Mouse (Mus musculus): ENCODE data around the gene Dclk1. TPM values are rescaled to one million over a fixed set of nuclear protein-coding genes. Genes with fewer than 3 reads are reported as not detected.
A peak's percentile ranks its signal among the peaks of the same experiment; 100 is the strongest.
"Not testable (repeated sequence)": the region's sequence is repeated elsewhere in the genome, so short reads cannot be mapped to it uniquely, and the experiment has no call there.

The Dclk1 gene
- polyA plus RNA-seq (2014; fragmentation: Nextera tagmentation; extraction: Ambion mirVana), result 5.0 and 9.5 TPM in 2 replicates

DNA sequence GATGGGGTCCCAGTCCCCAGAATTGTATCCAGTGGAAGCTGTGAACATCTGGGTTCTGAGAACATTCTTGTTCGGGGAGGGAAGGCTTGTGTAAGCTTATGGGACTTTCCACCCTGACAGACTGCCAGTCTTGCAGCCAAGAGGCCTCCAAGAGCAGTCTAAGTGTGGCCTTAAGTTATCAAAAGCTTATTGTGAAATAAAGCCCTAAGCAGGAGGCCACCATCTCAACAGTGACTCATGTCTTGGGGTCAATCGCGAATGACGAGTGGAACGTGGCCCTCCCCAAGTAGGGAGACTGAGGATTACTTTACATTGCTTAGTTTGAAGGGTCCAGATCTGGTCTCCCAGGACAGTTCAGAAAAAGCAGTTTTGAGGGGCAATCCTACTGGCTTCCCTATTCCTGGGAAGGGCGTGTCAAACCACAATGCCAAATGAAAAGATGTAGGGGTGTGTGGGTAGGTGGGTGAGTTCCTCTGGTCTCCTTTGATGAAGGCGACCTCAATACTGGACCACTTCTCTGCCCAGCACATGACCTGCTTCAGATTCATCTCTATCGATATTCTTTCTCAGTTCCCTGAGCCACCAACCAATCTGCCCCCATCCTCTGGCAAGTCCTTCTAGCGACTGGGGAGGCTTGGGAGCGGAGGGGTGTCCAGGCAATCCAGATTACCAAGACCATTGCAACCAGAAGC is at the start of gene Dclk1:
Gene Dclk1, plus strand, starts transcription at position 635 of the 692 bp plus-strand sequence.
- WGBS, result 28% methylated on average over 10 of the region's 10 CpGs
- H3K36me3 ChIP-seq (ENCODE audit: control insufficient read depth, insufficient read depth, low read length), result no peaks in the 10 kb centered on the region
- peak within 1 kb of the TSS; percentile 98 for H3K4me2 ChIP-seq (ENCODE audit: low read length)
- no peaks in the 10 kb centered on the region for H3K9me3 ChIP-seq (ENCODE audit: control insufficient read depth, low read length)
- H3K4me3 ChIP-seq (ENCODE audit: control insufficient read depth in 1 of 2, insufficient read depth in 1 of 2, low read depth in 1 of 2, low read length in 2 of 2), result peak within 1 kb of the TSS; percentile 57 to 68
- 0 out of 4 replicates have a peak within 1 kb of the TSS, but pooled peaks of 1 of the 2 experiments have one; percentile 19 for H3K27ac ChIP-seq (replicated peaks in 1 of 2; ENCODE audit: control insufficient read depth in 1 of 2, insufficient read depth in 1 of 2, low read depth in 2 of 2, low read length in 2 of 2)
- H3K4me1 ChIP-seq (ENCODE audit: control insufficient read depth in 2 of 2, insufficient read depth in 2 of 2, low read length in 2 of 2), result peaks cover 6 to 10% of the 10 kb centered on the region in 2 experiments; a peak in 3 of 4 replicates
- H3K27me3 ChIP-seq (ENCODE audit: control insufficient read depth, insufficient read depth, low read length), result peaks cover 4% of the 10 kb centered on the region; the same call in 1 of the 2 replicates
- peak within 1 kb of the TSS; percentile 70 for H3K9ac ChIP-seq (ENCODE audit: low read length)
- no peak for ATAC-seq (ENCODE audit: insufficient number of reproducible peaks, insufficient read depth, low FRiP score, low read depth)

DNA sequence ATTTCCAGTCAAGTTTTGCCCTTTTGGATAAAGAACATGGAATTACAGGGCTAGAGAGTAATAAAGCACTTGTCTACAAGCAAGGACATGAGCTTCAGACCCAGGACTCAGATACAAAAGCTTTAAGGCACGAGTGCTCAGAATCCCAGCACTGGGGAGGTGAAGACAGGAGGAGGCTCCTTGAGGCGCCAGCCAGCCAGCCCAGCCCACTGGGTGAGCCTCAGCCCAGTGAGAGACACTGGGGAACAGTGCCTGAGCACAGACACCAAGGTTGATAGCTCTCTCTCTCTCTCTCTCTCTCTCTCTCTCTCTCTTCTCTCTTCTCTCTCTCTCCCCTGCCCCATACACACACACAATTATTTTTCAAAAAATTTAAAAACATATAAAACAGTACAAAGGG is 48.8 kb upstream of the Dclk1 start:
- Histone ChIP-seq H3K4me1 (ENCODE audit: control insufficient read depth in 2 of 2, insufficient read depth in 2 of 2, low read length in 2 of 2) (no peaks in the 10 kb centered on the region), H3K4me2 (ENCODE audit: low read length) (no peak overlapping the region), H3K4me3 (ENCODE audit: control insufficient read depth in 1 of 2, insufficient read depth in 1 of 2, low read depth in 1 of 2, low read length in 2 of 2) (no peak overlapping the region), H3K9ac (ENCODE audit: low read length) (no peak overlapping the region), H3K27me3 (ENCODE audit: control insufficient read depth, insufficient read depth, low read length) (no peaks in the 10 kb centered on the region), H3K9me3 (ENCODE audit: control insufficient read depth, low read length) (no peaks in the 10 kb centered on the region), H3K27ac (replicated peaks in 1 of 2; ENCODE audit: control insufficient read depth in 1 of 2, insufficient read depth in 1 of 2, low read depth in 2 of 2, low read length in 2 of 2) (no peak overlapping the region), H3K36me3 (ENCODE audit: control insufficient read depth, insufficient read depth, low read length) (no peaks in the 10 kb centered on the region)
- no peak for ATAC-seq (ENCODE audit: insufficient number of reproducible peaks, insufficient read depth, low FRiP score, low read depth)
- 38% methylated on average over 2 of the region's 2 CpGs for WGBS

DNA sequence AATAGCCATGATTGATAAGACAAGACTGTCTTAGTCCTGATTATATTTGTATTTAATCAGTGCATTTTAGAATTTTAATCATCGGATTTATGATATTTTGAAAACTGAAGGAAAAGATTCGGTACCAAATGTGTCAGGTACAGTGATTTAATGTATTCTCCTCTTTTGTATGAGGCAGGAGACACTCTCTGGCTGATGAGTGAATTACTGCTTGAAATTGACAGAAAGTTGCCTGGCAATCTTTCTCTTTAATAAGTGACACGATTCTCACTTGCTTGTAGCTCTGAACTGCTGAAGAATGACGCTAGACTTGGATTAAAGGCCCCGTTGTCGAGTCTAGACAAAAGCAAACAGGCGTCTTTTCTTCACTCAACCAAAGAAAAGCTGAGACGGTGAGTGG is 47.4 kb upstream of the Dclk1 start:
- H3K4me3 ChIP-seq (ENCODE audit: control insufficient read depth in 1 of 2, insufficient read depth in 1 of 2, low read depth in 1 of 2, low read length in 2 of 2), result no peak overlapping the region
- WGBS, result 81% methylated on average over 8 of the region's 8 CpGs
- ATAC-seq (ENCODE audit: insufficient number of reproducible peaks, insufficient read depth, low FRiP score, low read depth), result no peak

DNA sequence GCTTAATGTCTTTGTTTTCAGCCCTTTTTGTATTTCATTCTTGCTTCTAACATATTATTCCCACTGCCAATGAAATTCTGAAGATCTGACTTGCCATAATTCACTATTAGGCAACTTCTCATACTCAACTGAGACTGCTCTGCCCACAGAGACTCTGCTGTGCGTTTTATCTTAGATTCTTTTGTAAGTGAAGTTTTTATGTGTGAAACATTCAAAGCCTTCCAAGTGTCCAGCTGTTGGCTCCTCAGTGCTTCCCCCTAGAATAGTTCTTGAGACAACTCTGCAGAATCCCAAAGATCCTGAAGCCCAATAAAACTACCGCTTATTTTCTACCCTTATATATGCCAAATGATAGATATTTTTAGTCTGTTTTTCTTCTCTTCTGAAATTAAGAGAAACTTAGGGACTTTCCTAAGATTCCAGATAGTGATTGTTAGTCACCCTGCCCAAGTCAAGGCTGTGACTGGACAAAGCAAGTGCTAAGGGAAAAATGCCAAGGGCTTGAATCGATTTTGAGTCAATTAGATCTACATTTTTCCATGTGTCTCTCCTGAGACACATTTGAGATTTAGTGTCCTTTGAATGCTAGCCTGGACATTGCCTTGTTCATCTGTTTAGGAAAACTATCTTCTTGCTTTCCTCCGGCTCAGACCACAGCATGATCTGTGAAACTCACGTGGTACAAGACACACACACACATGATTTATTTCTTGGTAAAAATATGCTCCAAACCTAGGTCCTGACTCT is 46.4 kb upstream of the Dclk1 start:
- Histone ChIP-seq H3K4me3 (ENCODE audit: control insufficient read depth in 1 of 2, insufficient read depth in 1 of 2, low read depth in 1 of 2, low read length in 2 of 2) (no peak overlapping the region), H3K9ac (ENCODE audit: low read length) (no peak overlapping the region), H3K4me2 (ENCODE audit: low read length) (no peak overlapping the region), H3K9me3 (ENCODE audit: control insufficient read depth, low read length) (no peaks in the 10 kb centered on the region), H3K36me3 (ENCODE audit: control insufficient read depth, insufficient read depth, low read length) (no peaks in the 10 kb centered on the region), H3K4me1 (ENCODE audit: control insufficient read depth in 2 of 2, insufficient read depth in 2 of 2, low read length in 2 of 2) (no peaks in the 10 kb centered on the region), H3K27me3 (ENCODE audit: control insufficient read depth, insufficient read depth, low read length) (no peaks in the 10 kb centered on the region), H3K27ac (replicated peaks in 1 of 2; ENCODE audit: control insufficient read depth in 1 of 2, insufficient read depth in 1 of 2, low read depth in 2 of 2, low read length in 2 of 2) (no peak overlapping the region)
- WGBS, result 75% methylated on average over 5 of the region's 5 CpGs
- no peak for ATAC-seq (ENCODE audit: insufficient number of reproducible peaks, insufficient read depth, low FRiP score, low read depth)

More for the DNA sequence above, 47.4 kb upstream of the Dclk1 start:
- Histone ChIP-seq H3K27me3 (ENCODE audit: control insufficient read depth, insufficient read depth, low read length) (no peaks in the 10 kb centered on the region), H3K36me3 (ENCODE audit: control insufficient read depth, insufficient read depth, low read length) (no peaks in the 10 kb centered on the region), H3K9me3 (ENCODE audit: control insufficient read depth, low read length) (no peaks in the 10 kb centered on the region), H3K27ac (replicated peaks in 1 of 2; ENCODE audit: control insufficient read depth in 1 of 2, insufficient read depth in 1 of 2, low read depth in 2 of 2, low read length in 2 of 2) (no peak overlapping the region), H3K4me1 (ENCODE audit: control insufficient read depth in 2 of 2, insufficient read depth in 2 of 2, low read length in 2 of 2) (no peaks in the 10 kb centered on the region), H3K4me2 (ENCODE audit: low read length) (no peak overlapping the region), H3K9ac (ENCODE audit: low read length) (no peak overlapping the region)

DNA sequence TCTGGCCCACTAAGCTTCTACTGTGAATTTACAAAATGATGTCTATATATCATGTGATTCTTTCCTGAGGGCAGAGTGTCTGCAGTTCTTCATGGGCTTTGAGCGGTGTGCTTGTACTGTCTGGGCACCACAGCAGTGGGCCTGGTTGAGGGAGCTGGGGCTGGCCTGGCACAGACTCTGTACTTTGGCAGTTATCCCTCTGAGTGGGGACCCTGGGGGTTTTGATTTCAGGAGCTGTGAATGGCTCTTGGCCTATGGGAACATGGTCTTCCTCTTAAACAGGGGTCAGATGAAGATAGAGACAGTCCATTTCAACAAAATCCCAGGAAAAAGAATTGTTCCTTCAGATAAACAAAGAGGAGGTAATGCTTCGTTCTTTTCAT is 45.8 kb upstream of the Dclk1 start:
- no peaks in the 10 kb centered on the region for H3K36me3 ChIP-seq (ENCODE audit: control insufficient read depth, insufficient read depth, low read length)
- ATAC-seq (ENCODE audit: insufficient number of reproducible peaks, insufficient read depth, low FRiP score, low read depth), result no peak
- WGBS, result 79% methylated on average over 2 of the region's 2 CpGs
- H3K4me3 ChIP-seq (ENCODE audit: control insufficient read depth in 1 of 2, insufficient read depth in 1 of 2, low read depth in 1 of 2, low read length in 2 of 2), result no peak overlapping the region
- H3K27me3 ChIP-seq (ENCODE audit: control insufficient read depth, insufficient read depth, low read length), result no peaks in the 10 kb centered on the region
- no peak overlapping the region for H3K4me2 ChIP-seq (ENCODE audit: low read length)
- no peaks in the 10 kb centered on the region for H3K4me1 ChIP-seq (ENCODE audit: control insufficient read depth in 2 of 2, insufficient read depth in 2 of 2, low read length in 2 of 2)
- H3K9me3 ChIP-seq (ENCODE audit: control insufficient read depth, low read length), result no peaks in the 10 kb centered on the region
- no peak overlapping the region for H3K9ac ChIP-seq (ENCODE audit: low read length)
- H3K27ac ChIP-seq (replicated peaks in 1 of 2; ENCODE audit: control insufficient read depth in 1 of 2, insufficient read depth in 1 of 2, low read depth in 2 of 2, low read length in 2 of 2), result no peak overlapping the region

DNA sequence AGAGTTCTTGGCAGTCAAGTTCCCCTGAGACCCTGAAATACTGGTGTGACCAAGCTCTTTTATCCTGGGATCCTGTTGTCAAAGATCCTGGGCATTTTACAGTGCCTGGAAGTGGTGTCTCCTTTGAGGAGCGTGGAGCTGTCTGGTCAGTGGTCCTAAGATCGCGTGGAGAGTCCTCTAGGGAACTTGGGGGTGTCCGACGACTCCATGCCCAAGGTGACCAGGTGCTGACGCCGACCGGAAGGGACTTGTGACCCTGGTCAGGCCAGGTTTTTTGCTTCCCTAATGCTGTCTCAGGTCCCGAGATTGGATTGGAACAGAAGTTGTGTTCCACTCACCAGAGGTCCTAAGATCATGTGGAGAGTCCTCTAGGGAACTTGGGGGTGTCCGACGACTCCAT is 38.5 kb upstream of the Dclk1 start:
- H3K9me3 ChIP-seq (ENCODE audit: control insufficient read depth, low read length); H3K4me2 ChIP-seq (ENCODE audit: low read length); H3K4me3 ChIP-seq (ENCODE audit: control insufficient read depth in 1 of 2, insufficient read depth in 1 of 2, low read depth in 1 of 2, low read length in 2 of 2); ATAC-seq (ENCODE audit: insufficient number of reproducible peaks, insufficient read depth, low FRiP score, low read depth); H3K36me3 ChIP-seq (ENCODE audit: control insufficient read depth, insufficient read depth, low read length); H3K9ac ChIP-seq (ENCODE audit: low read length); H3K27me3 ChIP-seq (ENCODE audit: control insufficient read depth, insufficient read depth, low read length); H3K27ac ChIP-seq (replicated peaks in 1 of 2; ENCODE audit: control insufficient read depth in 1 of 2, insufficient read depth in 1 of 2, low read depth in 2 of 2, low read length in 2 of 2); H3K4me1 ChIP-seq (ENCODE audit: control insufficient read depth in 2 of 2, insufficient read depth in 2 of 2, low read length in 2 of 2): not testable (repeated sequence)
- 88% methylated on average over 11 of the region's 11 CpGs for WGBS

GRCm38 (mm10) chr3:55206413-55206812 is 35.8 kb upstream of the Dclk1 start:
- Histone ChIP-seq H3K9me3 (ENCODE audit: control insufficient read depth, low read length) (peaks cover 3% of the 10 kb centered on the region; the same call in 1 of the 2 replicates), H3K9ac (ENCODE audit: low read length) (no peak overlapping the region), H3K4me2 (ENCODE audit: low read length) (no peak overlapping the region), H3K27me3 (ENCODE audit: control insufficient read depth, insufficient read depth, low read length) (no peaks in the 10 kb centered on the region), H3K4me1 (ENCODE audit: control insufficient read depth in 2 of 2, insufficient read depth in 2 of 2, low read length in 2 of 2) (no peaks in the 10 kb centered on the region; a peak in 1 of 4 replicates), H3K27ac (replicated peaks in 1 of 2; ENCODE audit: control insufficient read depth in 1 of 2, insufficient read depth in 1 of 2, low read depth in 2 of 2, low read length in 2 of 2) (no peak overlapping the region), H3K36me3 (ENCODE audit: control insufficient read depth, insufficient read depth, low read length) (no peaks in the 10 kb centered on the region), H3K4me3 (ENCODE audit: control insufficient read depth in 1 of 2, insufficient read depth in 1 of 2, low read depth in 1 of 2, low read length in 2 of 2) (no peak overlapping the region)
- ATAC-seq (ENCODE audit: insufficient number of reproducible peaks, insufficient read depth, low FRiP score, low read depth), result no peak
- 91% methylated on average over 2 of the region's 2 CpGs for WGBS
